ENCODE assay signal across 14 mouse cellular contexts in genomic region chr6:122505545-122505944, GRCm38 (mm10). TPM values are rescaled to one million over a fixed set of nuclear protein-coding genes. Genes with fewer than 3 reads are reported as not detected.
DNase-seq lines count a peak whose midpoint lies in the region; ATAC-seq lines count a peak whose summit lies in the region.
"Had no signal": no experiment of that assay in that cellular context is flagged by ENCODE, and none has a peak within 500 bp of the region (broad histone marks: within the 10 kb centered on the region; RNA-seq: fewer than 3 reads in every experiment).

Gene Mfap5 (plus strand): TSS chr6:122505845.

- H3K27me3 ChIP-seq in kidney, embryonic 16.5 days (ENCODE audit: insufficient read depth, low read length) = no peaks in the 10 kb centered on the region
- H3K27me3 ChIP-seq: embryonic facial prominence, embryonic 13.5 days; neural tube, embryonic 12.5 days had no signal

- DNase-seq in adrenal gland, adult 2 months = no peak
- no peak for DNase-seq in adrenal gland, adult (ENCODE audit: inconsistent age in 2 of 2, low spot score in 1 of 2)
- DNase-seq in kidney, postnatal 25 days = no peak
- DNase-seq in gastrocnemius, adult 18-20 months (ENCODE audit: low spot score) = no peak
- no peak for DNase-seq in heart, postnatal 25 days (ENCODE audit: low spot score)
- no peak for DNase-seq in left cerebral cortex, adult 9 months (ENCODE audit: low spot score in 2 of 2)
- DNase-seq in layer of hippocampus, adult 9-11 months = no peak
- DNase-seq: cerebellum, adult 18-20 months had no signal

- 85% methylated on average over 3 of the region's 3 CpGs for WGBS in kidney, embryonic 16.5 days

- intact Hi-C loops in heart, postnatal 25 days (cut with DNase I) = no loop called here

- no peak within 1 kb of the TSS for H3K9ac ChIP-seq in kidney, embryonic 16.5 days (replicated peaks; ENCODE audit: low read length)
- H3K9ac ChIP-seq: embryonic facial prominence, embryonic 13.5 days; neural tube, embryonic 12.5 days had no signal

- H3K4me2 ChIP-seq in kidney, embryonic 16.5 days (replicated peaks; ENCODE audit: low read depth, low read length) = no peak within 1 kb of the TSS
- H3K4me2 ChIP-seq: embryonic facial prominence, embryonic 13.5 days; neural tube, embryonic 12.5 days had no signal

- no peak for ATAC-seq in kidney, embryonic 16.5 days (ENCODE audit: low FRiP score, low TSS enrichment)
- ATAC-seq: activated CD4-positive, CD25-positive, alpha-beta regulatory T cell, adult 4 months had no signal

- H3K36me3 ChIP-seq in kidney, embryonic 16.5 days (ENCODE audit: insufficient read depth, low read length) = no peaks in the 10 kb centered on the region
- H3K36me3 ChIP-seq: embryonic facial prominence, embryonic 13.5 days; neural tube, embryonic 12.5 days had no signal

- no peak within 1 kb of the TSS for H3K4me3 ChIP-seq in kidney, embryonic 16.5 days (ENCODE audit: low read length)
- H3K4me3 ChIP-seq: embryonic facial prominence, embryonic 13.5 days; neural tube, embryonic 12.5 days had no signal

- no peaks in the 10 kb centered on the region for H3K9me3 ChIP-seq in kidney, embryonic 16.5 days (ENCODE audit: low read length)
- H3K9me3 ChIP-seq: embryonic facial prominence, embryonic 13.5 days; neural tube, embryonic 12.5 days had no signal

- peaks cover 12% of the 10 kb centered on the region; the same call in 1 of the 2 replicates for H3K4me1 ChIP-seq in kidney, embryonic 16.5 days (ENCODE audit: insufficient read depth, low read length)
- H3K4me1 ChIP-seq: neural tube, embryonic 12.5 days had no signal

- no peak within 1 kb of the TSS for H3K27ac ChIP-seq in kidney, embryonic 16.5 days (ENCODE audit: low read length)
- H3K27ac ChIP-seq: embryonic facial prominence, embryonic 13.5 days; neural tube, embryonic 12.5 days had no signal

RNA-seq across cellular contexts. Expression of gene Mfap5, which starts in this region (rescaled TPM):
- total RNA-seq in adrenal gland, adult 2 months (2021) = 10 to 100 TPM; 15.5 to 22.6 TPM
- polyA plus RNA-seq in adrenal gland, adult 2 months (2012; rRNA removed) = 38.2 and 38.8 TPM in 2 replicates
- 26.5 and 28.0 TPM in 2 replicates for polyA plus RNA-seq in kidney, embryonic 16.5 days (2015; fragmentation: Nextera tagmentation; extraction: Ambion mirVana)
- total RNA-seq in gastrocnemius, adult 18-20 months (2021) = 10 to 100 TPM; 17.1 to 24.2 TPM
- 10 to 100 TPM; 37.3 to 50.0 TPM for total RNA-seq in heart, postnatal 25 days (2021)
- total RNA-seq: megakaryocyte, adult 5-6 weeks had no signal
- polyA plus RNA-seq: activated CD4-positive, CD25-positive, alpha-beta regulatory T cell, adult 4 months; liver, adult 2 months had no signal
